Mouse (Mus musculus) myocyte (in vitro differentiated cells): ENCODE results near the gene Pgbd1.

Experiments
- CEBPB ChIP-seq: IDR thresholded peaks from 2 replicates; pipeline ENCODE4 v1.6.1; 2011; ENCODE audit warnings: mild to moderate bottlenecking, moderate library complexity; ENCODE audit not compliant: poor library complexity, insufficient read depth, severe bottlenecking
- E2F4 ChIP-seq: IDR thresholded peaks from one replicate; pipeline ENCODE4 v1.6.1; 2011; ENCODE audit warnings: mild to moderate bottlenecking, control low read depth, moderate library complexity; ENCODE audit not compliant: insufficient read depth
- POLR2A ChIP-seq: IDR thresholded peaks from one replicate; pipeline ENCODE4 v1.6.1; 2011; ENCODE audit warnings: low read depth, mild to moderate bottlenecking, control low read depth, moderate library complexity; ENCODE audit not compliant: insufficient read length

- TF ChIP-seq CEBPB (no peak), POLR2A (no peak), E2F4 (no peak)
Observed at GRCm38 (mm10) chr13:21472427-21472826, 31.6 kb upstream of the Pgbd1 start.
